Mouse (Mus musculus) stomach, embryonic 15.5 days (tissue): ENCODE measurements around the gene Slc16a12. TPM values are rescaled to one million over a fixed set of nuclear protein-coding genes. Genes with fewer than 3 reads are reported as not detected.

Experiments
- ATAC-seq: fragments of 200-750 bp; cut with Nextera tagmentation; 2 replicates; pipeline ENCODE4 v1.8.0; 2017; ENCODE audit warnings: low read depth, moderate number of reproducible peaks, moderate TSS enrichment; ENCODE audit not compliant: insufficient read depth, low FRiP score
- H3K27ac ChIP-seq: fragments of 300-500 bp; sonication (generic); 2 replicates; pipeline ENCODE4 v1.5.1; 2015; ENCODE audit warnings: mild to moderate bottlenecking, inconsistent platforms
- H3K27me3 ChIP-seq: fragments of 300-500 bp; sonication (generic); replicated peaks from 2 replicates; pipeline ENCODE4 v1.6.1; 2015; ENCODE audit warnings: inconsistent platforms
- H3K36me3 ChIP-seq: fragments of 300-500 bp; sonication (generic); 2 replicates; pipeline ENCODE4 v1.6.1; 2015; ENCODE audit warnings: inconsistent platforms
- H3K4me1 ChIP-seq: fragments of 300-500 bp; sonication (generic); 2 replicates; pipeline ENCODE4 v1.6.1; 2015; ENCODE audit warnings: inconsistent platforms
- H3K4me2 ChIP-seq: fragments of 300-500 bp; sonication (generic); 2 replicates; pipeline ENCODE4 v1.6.1; 2015; ENCODE audit warnings: mild to moderate bottlenecking, inconsistent platforms
- H3K4me3 ChIP-seq: fragments of 300-500 bp; sonication (generic); replicated peaks from 2 replicates; pipeline ENCODE4 v1.5.1; 2015; ENCODE audit warnings: inconsistent platforms
- H3K9ac ChIP-seq: fragments of 300-500 bp; sonication (generic); 2 replicates; pipeline ENCODE4 v1.6.1; 2015; ENCODE audit warnings: inconsistent platforms
- H3K9me3 ChIP-seq: fragments of 300-500 bp; sonication (generic); 2 replicates; pipeline ENCODE4 v1.6.1; 2016; ENCODE audit warnings: inconsistent platforms
- WGBS: fragments of 180-500 bp; shearing (Covaris S2); methylation state at CpG from one replicate; pipeline ENCODE4 v1.1.7; 2015; 5-methylcytosine and 5-hydroxymethylcytosine counted together
- polyA plus RNA-seq: library from polyadenylated mRNA; unstranded; fragments of >200 nt; fragmentation: Nextera tagmentation; extraction: Ambion mirVana; gene quantifications from 2 replicates; pipeline ENCODE4 v1.2.1, GENCODE M21; 2015

Slc16a12 gene
- polyA plus RNA-seq, 1 experiment from 2014 or later = 5.5 TPM

DNA sequence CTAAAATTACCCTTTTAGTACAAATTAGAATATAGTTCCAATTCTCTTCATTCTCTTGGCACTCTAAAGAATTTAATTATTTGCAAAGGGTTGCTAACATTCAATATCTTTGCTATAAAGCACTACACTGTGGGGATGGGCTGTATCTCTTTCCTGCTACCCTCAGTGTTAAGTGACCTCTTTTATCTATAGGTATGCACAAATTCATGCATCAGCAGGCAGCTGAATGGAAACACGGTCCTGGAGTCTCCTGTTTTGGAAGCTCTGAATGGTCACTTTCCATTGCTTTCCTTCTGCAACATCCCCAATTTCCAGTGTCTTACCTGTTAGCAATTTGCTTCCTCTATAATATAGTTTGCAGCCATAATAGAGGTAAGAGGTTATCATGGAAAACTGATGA is 48.2 kb downstream of the Slc16a12 start:
- ATAC-seq = no peak
- Histone ChIP-seq H3K4me2 (no peak overlapping the region), H3K9me3 (no peaks in the 10 kb centered on the region), H3K9ac (no peak overlapping the region), H3K4me3 (no peak overlapping the region), H3K27me3 (no peaks in the 10 kb centered on the region), H3K36me3 (no peaks in the 10 kb centered on the region), H3K4me1 (no peaks in the 10 kb centered on the region), H3K27ac (no peak overlapping the region)
- 56% methylated on average over 1 of the region's 1 CpGs for WGBS

DNA sequence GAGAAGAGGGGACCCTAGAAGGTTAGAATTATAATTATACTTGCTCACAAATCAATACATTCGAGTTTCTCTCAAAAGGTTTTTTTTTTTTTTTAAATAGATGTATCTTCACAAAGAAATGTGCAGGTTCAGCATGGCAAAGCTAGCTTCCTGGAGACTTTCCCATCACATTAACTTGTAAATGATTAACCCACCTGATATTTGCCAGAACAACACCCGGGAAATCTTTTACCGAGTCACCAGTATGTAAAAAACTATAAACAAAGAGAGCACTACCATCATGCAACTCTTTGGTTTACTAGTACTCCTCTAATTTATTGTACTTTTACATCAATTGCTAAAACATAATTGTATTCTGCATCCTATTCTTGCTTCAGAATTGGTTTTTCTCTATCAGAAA is 48.7 kb downstream of the Slc16a12 start:
- H3K9ac ChIP-seq = no peak overlapping the region
- no peaks in the 10 kb centered on the region for H3K27me3 ChIP-seq
- no peaks in the 10 kb centered on the region for H3K36me3 ChIP-seq
- no peaks in the 10 kb centered on the region for H3K4me1 ChIP-seq
- 53% methylated on average over 3 of the region's 3 CpGs for WGBS
- H3K4me2 ChIP-seq = no peak overlapping the region
- H3K4me3 ChIP-seq = no peak overlapping the region
- H3K27ac ChIP-seq = peak overlapping the region; percentile 5; the same call in 1 of the 2 replicates
- H3K9me3 ChIP-seq = no peaks in the 10 kb centered on the region
- ATAC-seq = no peak

DNA sequence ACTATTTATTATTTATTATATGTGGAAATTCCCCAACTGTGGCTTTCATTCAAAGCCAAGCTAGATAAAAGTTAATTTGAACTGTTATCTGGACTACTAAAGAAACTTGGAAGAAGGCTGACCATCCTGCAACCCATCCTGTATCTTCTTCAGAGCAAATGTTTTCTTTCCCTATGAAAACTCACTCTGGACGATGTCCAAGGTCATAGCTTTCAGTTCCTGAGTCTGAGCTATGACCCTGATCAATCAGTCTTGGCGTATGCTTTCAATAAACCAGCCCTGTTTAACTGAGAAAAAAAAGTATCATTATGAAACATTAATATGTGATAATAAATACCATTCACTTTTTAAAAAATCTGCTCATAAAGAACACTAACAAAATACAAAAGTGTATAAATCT is 49.6 kb downstream of the Slc16a12 start:
- Histone ChIP-seq H3K9me3 (no peaks in the 10 kb centered on the region), H3K4me3 (no peak overlapping the region), H3K36me3 (no peaks in the 10 kb centered on the region), H3K9ac (no peak overlapping the region), H3K4me2 (no peak overlapping the region), H3K4me1 (no peaks in the 10 kb centered on the region), H3K27me3 (no peaks in the 10 kb centered on the region), H3K27ac (no peak overlapping the region)
- WGBS = 54% methylated on average over 2 of the region's 2 CpGs
- no peak for ATAC-seq

DNA sequence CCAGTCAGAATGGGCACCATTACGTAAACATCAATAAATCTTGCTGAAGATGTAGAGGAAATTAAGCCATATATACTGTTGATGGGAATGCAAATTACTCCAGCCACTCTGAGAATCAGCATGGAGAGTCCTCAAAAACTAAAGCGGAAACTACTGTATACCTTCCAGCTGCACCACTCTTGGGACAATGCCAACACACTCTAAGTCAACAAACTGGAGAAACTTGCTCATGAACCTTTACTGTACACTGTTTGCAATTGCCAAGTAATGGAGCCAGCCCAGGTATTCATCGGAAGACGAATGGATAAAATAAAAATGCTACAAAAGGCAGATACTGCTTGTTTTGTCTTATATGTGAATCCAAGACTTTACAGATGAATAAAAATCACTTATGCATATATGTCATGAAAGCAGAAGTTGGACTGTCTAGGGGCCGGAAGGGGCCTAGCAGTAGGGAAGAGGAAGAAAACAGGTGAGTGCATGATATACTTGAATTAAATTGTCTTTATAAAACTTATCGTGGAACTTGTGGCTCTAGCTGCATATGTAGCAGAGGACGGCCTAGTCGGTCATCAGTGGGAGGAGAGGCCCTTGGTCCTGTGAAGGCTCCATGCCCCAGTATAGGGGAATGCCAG is 50.6 kb downstream of the Slc16a12 start:
- WGBS = 68% methylated on average over 8 of the region's 8 CpGs
- H3K4me3 ChIP-seq = no peak overlapping the region
- no peak overlapping the region for H3K4me2 ChIP-seq
- H3K27ac ChIP-seq = no peak overlapping the region
- no peaks in the 10 kb centered on the region for H3K4me1 ChIP-seq
- no peak overlapping the region for H3K9ac ChIP-seq
- H3K27me3 ChIP-seq = no peaks in the 10 kb centered on the region
- ATAC-seq = peak; percentile 76; the same call in 1 of the 2 replicates
- no peaks in the 10 kb centered on the region for H3K36me3 ChIP-seq
- H3K9me3 ChIP-seq = no peaks in the 10 kb centered on the region

DNA sequence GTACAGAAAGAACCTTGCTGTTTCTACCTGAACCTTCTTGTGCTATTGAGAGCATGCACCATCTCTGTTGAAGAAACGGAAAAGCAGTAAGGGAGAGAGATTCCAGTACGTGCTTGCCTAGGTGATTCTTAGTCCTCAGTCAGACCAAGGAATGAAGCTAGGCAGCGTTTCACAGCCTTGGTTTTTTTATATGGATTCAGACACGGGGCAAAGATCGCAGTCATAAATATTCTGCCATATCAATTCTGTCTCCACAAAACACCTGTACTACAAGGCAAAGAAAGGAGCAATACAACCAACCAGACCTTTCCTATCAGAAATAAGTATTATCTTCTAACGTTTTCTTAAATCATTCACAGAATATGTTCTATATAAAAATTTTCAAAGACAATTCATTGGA is 55.7 kb downstream of the Slc16a12 start:
- H3K4me2 ChIP-seq = no peak overlapping the region
- no peaks in the 10 kb centered on the region for H3K27me3 ChIP-seq
- no peaks in the 10 kb centered on the region for H3K9me3 ChIP-seq
- 75% methylated on average over 6 of the region's 6 CpGs for WGBS
- no peak overlapping the region for H3K9ac ChIP-seq
- no peak overlapping the region for H3K27ac ChIP-seq
- H3K4me3 ChIP-seq = no peak overlapping the region
- H3K4me1 ChIP-seq = no peaks in the 10 kb centered on the region
- H3K36me3 ChIP-seq = no peaks in the 10 kb centered on the region
- no peak for ATAC-seq

DNA sequence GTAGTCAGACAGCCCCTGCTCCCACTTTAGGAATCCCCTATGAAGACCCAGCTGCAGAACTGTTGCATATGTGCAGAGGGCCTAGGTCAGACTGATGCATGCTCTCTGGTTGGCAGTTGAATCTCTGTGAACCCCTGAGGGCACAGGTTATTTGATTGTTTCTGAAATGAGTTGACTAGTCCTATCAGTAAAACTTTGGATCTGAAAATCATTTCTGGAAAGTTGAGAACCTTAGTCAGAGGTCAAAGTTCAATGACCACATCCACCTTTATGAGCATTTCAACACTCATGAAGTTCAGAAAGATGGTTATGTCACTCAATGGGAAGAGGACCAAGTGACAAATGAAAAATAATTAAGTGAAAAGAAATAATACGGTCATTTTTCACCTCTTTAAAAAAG is 61.6 kb downstream of the Slc16a12 start:
- H3K9ac ChIP-seq = no peak overlapping the region
- H3K4me2 ChIP-seq = no peak overlapping the region
- no peak overlapping the region for H3K4me3 ChIP-seq
- H3K27ac ChIP-seq = no peak overlapping the region
- H3K9me3 ChIP-seq = no peaks in the 10 kb centered on the region
- H3K36me3 ChIP-seq = no peaks in the 10 kb centered on the region
- ATAC-seq = no peak
- no peaks in the 10 kb centered on the region for H3K4me1 ChIP-seq
- WGBS = 80% methylated on average over 1 of the region's 1 CpGs
- H3K27me3 ChIP-seq = no peaks in the 10 kb centered on the region

DNA sequence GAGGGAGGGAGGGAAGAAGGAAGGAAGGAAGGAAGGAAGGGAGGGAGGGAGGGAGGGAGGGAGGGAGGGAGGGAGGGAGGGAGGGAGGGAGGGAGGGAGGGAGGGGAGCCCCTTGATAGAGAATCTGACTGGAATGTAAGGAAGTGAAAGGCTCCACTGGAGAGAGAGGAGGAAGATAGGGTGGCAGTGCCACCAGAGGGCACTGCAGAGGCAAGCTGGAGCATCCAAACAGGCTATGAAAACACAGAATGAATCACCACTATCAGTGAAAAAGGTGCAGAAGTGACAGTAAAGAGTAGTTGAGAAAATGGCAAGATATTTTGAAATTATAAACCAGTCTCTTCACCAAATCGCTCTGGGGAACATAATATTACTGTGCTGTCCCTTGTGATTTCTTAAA is 62.2 kb downstream of the Slc16a12 start:
- H3K27ac ChIP-seq = no peak overlapping the region
- H3K4me3 ChIP-seq = no peak overlapping the region
- 38% methylated on average over 1 of the region's 1 CpGs for WGBS
- H3K27me3 ChIP-seq = no peaks in the 10 kb centered on the region
- H3K9me3 ChIP-seq = no peaks in the 10 kb centered on the region
- no peaks in the 10 kb centered on the region for H3K4me1 ChIP-seq
- H3K9ac ChIP-seq = no peak overlapping the region
- no peaks in the 10 kb centered on the region for H3K36me3 ChIP-seq
- ATAC-seq = no peak
- H3K4me2 ChIP-seq = no peak overlapping the region

DNA sequence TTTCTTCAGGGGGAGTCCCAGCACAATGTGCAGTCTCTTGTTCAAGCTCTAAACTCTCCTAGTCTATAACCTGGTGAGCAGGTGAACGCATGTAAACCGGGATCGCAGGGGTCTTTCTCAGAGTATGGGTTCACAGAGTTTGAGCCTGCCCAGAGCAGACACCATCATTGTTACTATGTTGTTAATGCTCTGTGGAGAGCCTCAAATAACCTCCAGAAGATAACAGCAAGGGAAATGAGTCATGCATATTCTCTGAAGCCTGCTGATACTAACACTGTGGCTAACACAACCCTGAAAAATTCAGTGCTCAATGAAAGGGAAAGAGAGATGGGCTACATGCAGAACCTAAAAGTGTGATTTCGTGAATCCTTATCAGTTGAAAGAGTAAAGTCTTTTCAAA is 68.7 kb downstream of the Slc16a12 start:
- Histone ChIP-seq H3K27ac (no peak overlapping the region), H3K36me3 (no peaks in the 10 kb centered on the region), H3K4me3 (no peak overlapping the region), H3K4me2 (no peak overlapping the region), H3K4me1 (no peaks in the 10 kb centered on the region), H3K9ac (no peak overlapping the region), H3K27me3 (no peaks in the 10 kb centered on the region), H3K9me3 (no peaks in the 10 kb centered on the region)
- no peak for ATAC-seq
- WGBS = 84% methylated on average over 4 of the region's 4 CpGs

DNA sequence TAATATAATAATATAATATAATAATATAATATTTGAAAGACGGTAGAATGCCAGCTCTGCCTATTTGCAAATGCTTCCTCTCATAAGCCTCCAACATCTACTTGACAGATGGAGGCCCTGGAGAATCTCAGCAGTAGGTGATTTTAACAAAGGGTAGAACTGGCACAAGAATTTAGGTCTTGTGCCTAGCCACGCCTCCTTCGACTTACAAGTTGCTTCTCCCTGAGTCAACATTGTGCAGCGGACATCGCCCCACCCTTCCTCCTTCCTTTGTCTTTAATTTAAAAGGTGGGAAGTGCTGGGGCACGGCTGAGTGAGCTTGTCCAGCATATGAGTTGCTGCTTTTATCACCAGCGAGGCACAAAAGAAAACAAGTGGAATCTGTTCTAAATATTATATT is 73.6 kb downstream of the Slc16a12 start:
- no peak overlapping the region for H3K27ac ChIP-seq
- no peak overlapping the region for H3K9ac ChIP-seq
- WGBS = 50% methylated on average over 7 of the region's 7 CpGs
- H3K4me1 ChIP-seq = no peaks in the 10 kb centered on the region
- no peak for ATAC-seq
- H3K27me3 ChIP-seq = no peaks in the 10 kb centered on the region
- H3K4me3 ChIP-seq = no peak overlapping the region
- H3K36me3 ChIP-seq = no peaks in the 10 kb centered on the region
- H3K4me2 ChIP-seq = no peak overlapping the region
- H3K9me3 ChIP-seq = no peaks in the 10 kb centered on the region

DNA sequence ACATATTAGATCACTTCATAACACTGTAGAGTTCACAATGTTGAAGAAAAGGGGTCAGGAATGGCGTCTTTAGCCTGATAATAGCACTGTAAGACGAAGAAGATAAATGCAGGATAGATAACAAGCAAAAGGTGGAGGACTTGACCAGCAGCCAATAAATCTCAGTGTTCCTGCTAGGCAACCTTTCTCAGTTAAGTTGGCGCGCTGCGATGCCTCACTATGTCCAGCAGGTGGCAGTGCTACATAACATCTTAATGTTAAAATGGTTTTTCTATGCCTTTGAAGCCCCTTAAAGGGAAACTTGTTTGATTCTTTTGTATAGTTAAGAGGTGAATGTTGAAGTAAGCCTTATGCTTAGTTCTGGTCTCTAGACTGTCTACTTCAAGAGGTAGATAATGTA is 81.0 kb downstream of the Slc16a12 start:
- 0% methylated on average over 5 of the region's 5 CpGs for WGBS
- no peaks in the 10 kb centered on the region for H3K36me3 ChIP-seq
- H3K27me3 ChIP-seq = no peaks in the 10 kb centered on the region
- H3K9ac ChIP-seq = no peak overlapping the region
- no peak for ATAC-seq
- H3K4me3 ChIP-seq = no peak overlapping the region
- H3K27ac ChIP-seq = no peak overlapping the region
- no peaks in the 10 kb centered on the region for H3K4me1 ChIP-seq
- no peak overlapping the region for H3K4me2 ChIP-seq
- no peaks in the 10 kb centered on the region for H3K9me3 ChIP-seq

DNA sequence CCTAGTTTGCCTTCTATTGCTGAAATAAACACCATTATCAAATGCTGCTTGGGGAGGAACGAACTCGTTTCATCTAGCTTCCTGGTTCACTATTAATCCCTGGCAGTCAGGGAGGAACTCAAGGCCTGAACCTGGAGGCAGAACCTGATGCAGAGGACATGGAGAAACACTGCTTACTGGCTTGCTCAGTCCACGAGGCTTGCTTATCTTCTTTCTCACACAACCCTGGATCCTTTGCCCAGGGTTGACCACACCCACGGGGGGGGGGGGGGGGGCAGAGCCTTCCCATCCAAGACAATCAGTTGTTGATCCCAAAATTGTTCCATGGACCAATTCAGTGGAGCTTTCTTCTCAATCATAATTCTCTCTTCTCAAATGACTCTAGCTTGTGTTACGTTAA is 84.3 kb downstream of the Slc16a12 start:
- H3K4me1 ChIP-seq = no peaks in the 10 kb centered on the region
- ATAC-seq = 0 out of 2 replicates have a peak, but pooled peaks have one; percentile 36
- no peak overlapping the region for H3K4me2 ChIP-seq
- no peaks in the 10 kb centered on the region for H3K36me3 ChIP-seq
- H3K9me3 ChIP-seq = no peaks in the 10 kb centered on the region
- WGBS = 40% methylated on average over 5 of the region's 5 CpGs
- no peak overlapping the region for H3K27ac ChIP-seq
- H3K27me3 ChIP-seq = no peaks in the 10 kb centered on the region
- no peak overlapping the region for H3K9ac ChIP-seq
- no peak overlapping the region for H3K4me3 ChIP-seq

DNA sequence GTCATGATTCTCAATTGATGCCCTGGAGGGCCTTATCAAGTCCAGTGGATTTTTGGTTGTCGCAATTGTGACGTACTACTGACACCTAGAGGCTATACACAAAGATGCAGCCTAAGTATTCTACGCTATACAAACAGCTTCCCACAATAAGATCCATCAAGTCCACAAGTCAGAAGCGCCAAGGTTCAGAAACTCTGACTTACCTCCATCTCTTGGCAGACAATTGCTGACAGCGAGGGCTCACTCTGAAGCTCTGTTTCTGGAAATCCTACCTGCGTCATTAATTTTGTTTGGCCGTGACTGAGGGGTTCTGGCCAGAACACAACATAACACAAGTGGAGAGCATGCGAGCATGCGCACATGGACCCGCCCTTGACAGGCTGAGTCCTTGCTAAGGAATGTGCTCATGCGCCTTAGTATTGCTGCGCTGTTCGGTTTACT is 85.0 kb downstream of the Slc16a12 start:
- 12% methylated on average over 13 of the region's 13 CpGs for WGBS
- H3K9ac ChIP-seq = no peak overlapping the region
- no peaks in the 10 kb centered on the region for H3K36me3 ChIP-seq
- no peak overlapping the region for H3K27ac ChIP-seq
- H3K4me1 ChIP-seq = no peaks in the 10 kb centered on the region
- H3K4me3 ChIP-seq = peak overlapping the region; percentile 36
- peak; percentile 86; the same call in 1 of the 2 replicates for ATAC-seq
- H3K27me3 ChIP-seq = no peaks in the 10 kb centered on the region
- H3K4me2 ChIP-seq = peak overlapping the region; percentile 56
- no peaks in the 10 kb centered on the region for H3K9me3 ChIP-seq
